Mouse (Mus musculus) liver, embryonic 12.5 days (tissue): Measurements from ENCODE around the gene Fzd7. TPM values are rescaled to one million over a fixed set of nuclear protein-coding genes. Genes with fewer than 3 reads are reported as not detected.

Experiments
- polyA plus RNA-seq: library from polyadenylated mRNA; unstranded; fragments of >200 nt; fragmentation: Nextera tagmentation; extraction: Ambion mirVana; gene quantifications from 2 replicates; pipeline ENCODE4 v1.2.1, GENCODE M21; 2016

Fzd7 gene
- polyA plus RNA-seq, 1 experiment from 2014 or later: 5.3 TPM

Other genes with a start within 250 kb of the Fzd7 start
- 9.6 and 10.3 TPM in 2 replicates for gene Als2, start 245.2 kb upstream of the Fzd7 start, polyA plus RNA-seq
- gene Cdk15, start 225.5 kb upstream of the Fzd7 start, polyA plus RNA-seq: not detected in 2 replicates
- not detected in 2 replicates for gene Gm973, start 33.8 kb downstream of the Fzd7 start, polyA plus RNA-seq
- 199 and 208 TPM in 2 replicates for gene Sumo1, start 188.4 kb downstream of the Fzd7 start, polyA plus RNA-seq
- 274 and 282 TPM in 2 replicates for gene Nop58, start 202.5 kb downstream of the Fzd7 start, polyA plus RNA-seq